Mouse (Mus musculus) heart, embryonic 14.5 days (tissue): ENCODE data around the gene Cmip. TPM values are rescaled to one million over a fixed set of nuclear protein-coding genes. Genes with fewer than 3 reads are reported as not detected.

Experiments
- ATAC-seq: fragments of 200-750 bp; cut with Nextera tagmentation; 2 replicates; pipeline ENCODE4 v1.8.0; 2017; ENCODE audit warnings: low read depth, moderate TSS enrichment; ENCODE audit not compliant: insufficient number of reproducible peaks, insufficient read depth, low FRiP score
- H3K27ac ChIP-seq, 2 experiments: fragments of 200-500 bp in 1 of 2; fragments of 300-500 bp in 1 of 2; sonication (generic) in 1 of 2; replicated peaks in 1 of 2; 2 replicates each; pipeline ENCODE4 v1.5.1; 2012 to 2014; ENCODE audit warnings: low read depth in 2 of 2, low read length in 2 of 2, control low read depth in 1 of 2, mild to moderate bottlenecking in 1 of 2, mixed read lengths in 1 of 2; ENCODE audit not compliant: control insufficient read depth in 1 of 2, insufficient read depth in 1 of 2
- H3K27me3 ChIP-seq: fragments of 300-500 bp; sonication (generic); 2 replicates; pipeline ENCODE4 v1.6.1; 2014; ENCODE audit warnings: mild to moderate bottlenecking, low read length, control low read depth; ENCODE audit not compliant: control insufficient read depth, insufficient read depth
- H3K36me3 ChIP-seq: fragments of 300-500 bp; sonication (generic); 2 replicates; pipeline ENCODE4 v1.6.1; 2014; ENCODE audit warnings: mild to moderate bottlenecking, control low read depth, low read length, mixed read lengths; ENCODE audit not compliant: control insufficient read depth, insufficient read depth
- H3K4me1 ChIP-seq, 2 experiments: fragments of 200-500 bp in 1 of 2; fragments of 300-500 bp in 1 of 2; sonication (generic) in 1 of 2; 2 replicates each; pipeline ENCODE4 v1.6.1; 2012 to 2014; ENCODE audit warnings: low read length in 2 of 2, control low read depth in 1 of 2, mixed read lengths in 1 of 2; ENCODE audit not compliant: control insufficient read depth in 2 of 2, insufficient read depth in 2 of 2
- H3K4me2 ChIP-seq: fragments of 300-500 bp; sonication (generic); 2 replicates; pipeline ENCODE4 v1.6.1; 2014; ENCODE audit warnings: mild to moderate bottlenecking, low read length
- H3K4me3 ChIP-seq, 2 experiments: fragments of 200-500 bp in 1 of 2; fragments of 300-500 bp in 1 of 2; sonication (generic) in 1 of 2; 2 replicates each; pipeline ENCODE4 v1.5.1; 2012 to 2014; ENCODE audit warnings: low read length in 2 of 2, mild to moderate bottlenecking in 2 of 2, control low read depth in 1 of 2, low read depth in 1 of 2, moderate library complexity in 1 of 2; ENCODE audit not compliant: control insufficient read depth in 1 of 2, insufficient read depth in 1 of 2
- H3K9ac ChIP-seq: fragments of 300-500 bp; sonication (generic); 2 replicates; pipeline ENCODE4 v1.6.1; 2014; ENCODE audit warnings: mild to moderate bottlenecking, low read length
- H3K9me3 ChIP-seq: fragments of 300-500 bp; sonication (generic); 2 replicates; pipeline ENCODE4 v1.6.1; 2016; ENCODE audit warnings: low read length, control low read depth; ENCODE audit not compliant: control insufficient read depth
- WGBS: fragments of 180-500 bp; shearing (Covaris S2); extraction: QIAGEN DNeasy Blood & Tissue Kit; methylation state at CpG from one replicate; pipeline ENCODE4 v1.1.7; 2014; 5-methylcytosine and 5-hydroxymethylcytosine counted together
- polyA plus RNA-seq: library from polyadenylated mRNA; unstranded; fragments of >200 nt; fragmentation: Nextera tagmentation; extraction: Ambion mirVana; gene quantifications from 2 replicates; pipeline ENCODE4 v1.2.1, GENCODE M21; 2014

The Cmip gene
- polyA plus RNA-seq, 1 experiment from 2014 or later: 13.3 TPM

DNA sequence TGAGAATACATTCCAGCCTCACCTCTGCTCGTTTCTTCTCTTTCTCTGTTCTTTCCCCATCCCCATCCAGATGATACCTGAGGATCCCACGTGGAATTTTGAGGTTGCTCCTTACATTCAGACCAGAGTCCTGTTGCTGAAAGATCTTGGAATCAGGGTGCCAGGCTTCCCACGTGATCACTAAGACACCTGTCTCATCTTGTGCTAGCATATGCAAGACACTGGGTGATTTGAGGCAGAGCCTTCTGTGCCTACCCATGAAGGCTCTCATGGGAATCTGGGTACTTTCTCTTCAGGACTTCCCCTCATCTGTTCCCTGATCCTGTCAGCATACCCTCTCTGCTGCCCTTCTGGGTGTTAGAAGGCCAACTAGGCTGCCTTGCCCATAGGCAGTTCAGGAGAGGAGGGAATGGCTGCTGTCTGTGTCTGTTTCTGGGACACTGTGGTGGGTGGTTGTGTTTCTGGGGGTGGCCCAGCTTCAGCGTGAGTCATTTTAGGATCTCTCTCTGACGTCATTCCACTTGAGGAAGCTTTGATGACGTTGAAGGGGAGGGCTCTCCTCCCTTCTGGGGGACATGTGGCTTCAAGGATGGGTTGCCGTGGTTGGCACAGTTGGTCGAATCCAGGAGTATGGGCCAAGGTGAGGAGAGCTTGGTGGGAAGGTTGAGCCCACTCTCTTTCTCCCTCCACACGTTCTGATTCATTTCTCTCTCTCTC, 28.1 kb downstream of the Cmip start:
- Histone ChIP-seq H3K9me3 (no peaks in the 10 kb centered on the region), H3K27ac (no peak overlapping the region)

DNA sequence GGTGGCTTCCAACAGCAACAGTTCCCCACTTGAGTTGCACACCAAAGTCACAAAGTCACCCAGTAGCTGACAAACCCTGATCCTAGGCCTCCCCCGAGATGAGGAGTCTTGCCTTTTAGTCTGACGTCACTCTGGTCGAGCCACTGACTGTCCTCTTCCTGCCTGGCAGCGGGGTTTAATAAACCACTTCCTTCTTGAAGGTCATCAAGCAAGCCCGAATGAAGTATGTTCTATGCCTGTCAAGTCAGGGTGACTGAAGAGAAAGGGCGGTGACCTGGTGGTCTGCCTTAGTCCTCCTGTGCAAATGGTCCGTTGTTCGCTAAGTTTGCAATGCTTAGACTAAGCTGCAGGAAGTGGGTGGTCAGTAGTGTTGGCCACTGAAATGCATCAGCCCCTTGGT, 31.1 kb downstream of the Cmip start:
- Histone ChIP-seq H3K9me3 (no peaks in the 10 kb centered on the region), H3K4me2 (no peak overlapping the region), H3K4me3 (no peak overlapping the region), H3K4me1 (peaks cover 0 to 2% of the 10 kb centered on the region in 2 experiments; a peak in 1 of 4 replicates), H3K27ac (no peak overlapping the region), H3K9ac (no peak overlapping the region), H3K36me3 (peaks cover 4% of the 10 kb centered on the region; the same call in 1 of the 2 replicates), H3K27me3 (no peaks in the 10 kb centered on the region)
- no peak for ATAC-seq
- WGBS: 69% methylated on average over 8 of the region's 8 CpGs

More for the DNA sequence above, 28.1 kb downstream of the Cmip start:
- Histone ChIP-seq H3K4me2 (no peak overlapping the region), H3K27me3 (no peaks in the 10 kb centered on the region), H3K4me3 (no peak overlapping the region), H3K36me3 (peaks cover 4% of the 10 kb centered on the region; the same call in 1 of the 2 replicates), H3K4me1 (peaks cover 7 to 14% of the 10 kb centered on the region in 2 experiments; a peak in 3 of 4 replicates), H3K9ac (no peak overlapping the region)
- no peak for ATAC-seq
- 77% methylated on average over 9 of the region's 9 CpGs for WGBS

DNA sequence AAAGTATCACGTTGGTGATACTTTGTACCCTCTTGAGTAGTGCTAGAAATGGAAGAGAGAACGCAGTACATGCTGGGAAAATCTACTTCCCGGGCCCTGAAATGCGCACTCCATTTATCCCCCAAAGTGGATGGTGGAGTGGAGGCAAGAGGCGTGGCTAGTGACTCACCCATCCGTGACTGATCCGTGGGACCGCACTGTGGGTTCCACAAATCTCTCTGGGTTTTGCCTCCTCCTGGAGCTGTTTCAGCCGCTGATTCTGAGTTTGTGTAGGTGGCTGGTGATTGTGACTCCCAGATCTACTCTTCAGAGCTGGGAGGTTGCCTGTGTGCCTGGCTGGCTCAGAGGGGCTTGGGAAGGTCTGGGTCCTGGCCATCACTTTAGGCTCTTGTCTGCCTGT, 32.2 kb downstream of the Cmip start:
- no peak overlapping the region for H3K27ac ChIP-seq
- H3K27me3 ChIP-seq: no peaks in the 10 kb centered on the region
- WGBS: 80% methylated on average over 9 of the region's 9 CpGs
- no peak overlapping the region for H3K4me3 ChIP-seq
- H3K4me2 ChIP-seq: no peak overlapping the region
- no peak overlapping the region for H3K9ac ChIP-seq
- H3K36me3 ChIP-seq: peaks cover 4% of the 10 kb centered on the region; the same call in 1 of the 2 replicates
- ATAC-seq: no peak
- H3K4me1 ChIP-seq: peaks cover 0 to 2% of the 10 kb centered on the region in 2 experiments; a peak in 1 of 4 replicates
- H3K9me3 ChIP-seq: no peaks in the 10 kb centered on the region

DNA sequence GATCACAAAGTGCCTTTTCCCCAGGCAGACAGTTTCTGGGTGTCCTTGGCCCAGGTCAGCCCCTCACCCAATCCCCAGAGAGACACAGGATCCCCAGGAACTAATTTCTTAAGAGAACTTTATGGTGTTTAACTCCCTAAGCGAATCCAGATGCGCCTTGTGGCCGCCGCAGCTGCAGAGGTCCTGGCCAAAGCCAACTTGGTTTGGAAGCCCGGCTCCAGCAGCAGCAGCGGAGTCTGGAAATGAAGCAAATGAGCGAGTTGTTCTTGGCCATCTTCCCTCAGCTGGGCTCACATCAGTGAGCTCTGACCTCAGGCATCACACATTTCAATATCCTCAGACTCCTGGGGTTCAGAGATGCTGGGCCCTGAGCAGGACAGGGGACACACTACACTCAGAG, 33.6 kb downstream of the Cmip start:
- no peak overlapping the region for H3K4me3 ChIP-seq
- H3K9ac ChIP-seq: no peak overlapping the region
- H3K4me1 ChIP-seq: peaks cover 0 to 2% of the 10 kb centered on the region in 2 experiments; a peak in 1 of 4 replicates
- no peaks in the 10 kb centered on the region for H3K27me3 ChIP-seq
- no peak overlapping the region for H3K4me2 ChIP-seq
- no peaks in the 10 kb centered on the region for H3K9me3 ChIP-seq
- peaks cover 4% of the 10 kb centered on the region; the same call in 1 of the 2 replicates for H3K36me3 ChIP-seq
- H3K27ac ChIP-seq: no peak overlapping the region
- 78% methylated on average over 7 of the region's 7 CpGs for WGBS
- no peak for ATAC-seq

DNA sequence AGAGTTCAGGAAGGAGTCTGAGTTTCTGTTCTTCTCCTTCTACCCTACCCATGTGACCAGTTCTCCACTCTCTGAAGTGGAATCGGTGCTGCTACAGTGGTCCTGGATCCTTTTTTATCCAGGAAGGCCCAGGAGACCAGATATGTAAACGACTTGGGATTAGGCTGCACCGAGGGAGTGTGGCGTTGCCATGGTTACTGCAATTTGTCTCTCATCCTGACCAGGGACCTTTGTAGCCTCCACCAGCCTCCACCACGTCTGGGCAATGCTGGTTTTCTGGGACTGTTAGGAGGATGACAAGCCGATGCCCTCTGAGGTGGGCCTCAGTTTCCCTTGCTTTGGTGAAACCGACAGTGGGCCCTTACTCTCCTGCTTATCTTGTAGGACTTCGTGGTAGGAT, 35.4 kb downstream of the Cmip start:
- 55% methylated on average over 8 of the region's 8 CpGs for WGBS
- no peak overlapping the region for H3K4me2 ChIP-seq
- H3K27me3 ChIP-seq: no peaks in the 10 kb centered on the region
- H3K9me3 ChIP-seq: no peaks in the 10 kb centered on the region
- H3K4me3 ChIP-seq: no peak overlapping the region
- no peak overlapping the region for H3K27ac ChIP-seq
- H3K9ac ChIP-seq: no peak overlapping the region
- no peaks in the 10 kb centered on the region for H3K36me3 ChIP-seq
- no peak for ATAC-seq
- H3K4me1 ChIP-seq: peaks cover 0 to 2% of the 10 kb centered on the region in 2 experiments; a peak in 1 of 4 replicates

DNA sequence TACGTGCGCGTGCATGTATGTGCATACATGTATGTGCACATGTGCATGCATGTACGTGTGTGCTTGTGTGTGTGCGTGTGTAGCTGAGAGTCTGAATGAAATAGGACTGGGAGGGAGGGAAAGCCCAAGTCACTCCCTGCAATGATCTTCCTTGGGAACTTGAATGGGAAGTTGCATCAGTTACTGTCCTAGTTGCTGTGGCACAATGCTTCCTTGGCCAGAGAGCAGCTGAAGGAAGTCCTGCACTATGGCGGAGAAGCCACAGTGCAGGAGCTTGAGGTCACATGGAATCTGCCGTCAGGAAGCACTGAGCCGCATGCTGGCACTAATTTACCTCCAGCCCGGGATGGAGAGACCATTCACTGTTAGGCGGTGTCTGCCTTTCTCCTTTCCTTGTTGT, 37.9 kb downstream of the Cmip start:
- Histone ChIP-seq H3K9me3 (no peaks in the 10 kb centered on the region), H3K4me3 (no peak overlapping the region), H3K4me2 (no peak overlapping the region), H3K36me3 (no peaks in the 10 kb centered on the region), H3K27me3 (no peaks in the 10 kb centered on the region), H3K4me1 (peaks cover 4 to 6% of the 10 kb centered on the region in 2 experiments; a peak in 3 of 4 replicates), H3K9ac (no peak overlapping the region), H3K27ac (no peak overlapping the region)
- WGBS: 82% methylated on average over 10 of the region's 10 CpGs
- no peak for ATAC-seq

DNA sequence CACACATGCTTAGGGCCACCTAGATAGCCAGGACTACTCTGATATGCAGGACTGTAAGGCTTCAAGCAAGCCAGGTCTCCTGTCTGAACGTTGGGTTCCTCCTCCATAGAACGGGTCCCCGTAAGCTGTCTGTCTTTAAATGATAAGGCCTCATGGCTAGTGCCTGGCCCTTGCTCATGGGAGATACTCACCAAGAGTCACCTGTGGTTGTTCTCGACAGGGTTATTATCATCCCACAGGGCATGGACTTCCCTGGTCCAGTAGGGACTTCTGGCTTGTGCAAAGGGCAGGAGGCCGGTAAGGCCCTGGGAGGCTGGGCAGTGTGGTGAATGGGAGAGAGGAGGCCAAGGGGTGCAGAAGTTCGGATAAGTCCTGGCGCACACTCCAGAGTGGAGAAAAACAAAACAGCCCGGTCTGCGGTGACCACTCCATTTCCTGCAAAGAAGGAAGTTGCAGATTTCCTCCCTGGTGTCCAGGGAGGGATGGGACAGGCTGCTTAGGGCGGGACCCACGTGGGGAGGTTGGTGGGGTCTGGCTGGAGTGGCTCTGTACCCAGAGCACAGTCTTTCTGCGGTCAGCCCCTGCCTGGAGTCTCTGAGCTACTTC, 41.2 kb downstream of the Cmip start:
- Histone ChIP-seq H3K4me1 (peaks cover 11 to 18% of the 10 kb centered on the region in 2 experiments), H3K4me3 (no peak overlapping the region), H3K9me3 (no peaks in the 10 kb centered on the region), H3K27me3 (no peaks in the 10 kb centered on the region), H3K36me3 (no peaks in the 10 kb centered on the region), H3K4me2 (no peak overlapping the region), H3K27ac (peak overlapping the region; percentile 24 to 51; a peak in 3 of 4 replicates), H3K9ac (no peak overlapping the region)
- 47% methylated on average over 12 of the region's 12 CpGs for WGBS
- peak; percentile 75 for ATAC-seq
